Mouse (Mus musculus): ENCODE results near the gene Tbc1d1. TPM values are rescaled to one million over a fixed set of nuclear protein-coding genes. Genes with fewer than 3 reads are reported as not detected.

The Tbc1d1 gene
- polyA plus RNA-seq, 1 experiment from 2014 or later: 12.2 TPM

DNA sequence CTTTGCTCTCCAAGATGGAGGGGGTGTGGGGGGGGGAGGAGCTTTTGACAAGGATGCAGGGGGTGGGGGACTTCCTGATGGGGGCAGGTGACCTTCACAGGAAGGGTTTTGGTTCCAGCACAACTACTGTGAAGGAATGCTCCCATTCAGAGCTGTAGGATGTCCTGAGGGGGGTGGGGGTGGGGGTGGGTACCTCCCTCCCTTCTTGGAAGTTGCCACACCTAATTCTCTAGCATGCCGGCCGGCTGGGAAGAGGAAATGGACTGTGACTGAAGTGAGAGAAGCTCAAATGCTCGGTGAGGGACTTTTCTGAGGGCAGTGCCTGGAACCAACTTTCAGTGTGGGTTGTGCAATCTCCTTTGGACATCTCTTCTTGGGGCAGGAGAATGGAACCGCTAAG is 235.2 kb downstream of the Tbc1d1 start:
- Histone ChIP-seq H3K9me3 (no peaks in the 10 kb centered on the region), H3K4me1 (peaks cover 14% of the 10 kb centered on the region), H3K27ac (replicated peaks) (no peak overlapping the region), H3K4me2 (replicated peaks) (no peak overlapping the region), H3K36me3 (no peaks in the 10 kb centered on the region), H3K4me3 (no peak overlapping the region), H3K9ac (replicated peaks) (no peak overlapping the region), H3K27me3 (no peaks in the 10 kb centered on the region)
- ATAC-seq (replicated peaks): no peak
- WGBS: 77% methylated on average over 4 of the region's 4 CpGs

DNA sequence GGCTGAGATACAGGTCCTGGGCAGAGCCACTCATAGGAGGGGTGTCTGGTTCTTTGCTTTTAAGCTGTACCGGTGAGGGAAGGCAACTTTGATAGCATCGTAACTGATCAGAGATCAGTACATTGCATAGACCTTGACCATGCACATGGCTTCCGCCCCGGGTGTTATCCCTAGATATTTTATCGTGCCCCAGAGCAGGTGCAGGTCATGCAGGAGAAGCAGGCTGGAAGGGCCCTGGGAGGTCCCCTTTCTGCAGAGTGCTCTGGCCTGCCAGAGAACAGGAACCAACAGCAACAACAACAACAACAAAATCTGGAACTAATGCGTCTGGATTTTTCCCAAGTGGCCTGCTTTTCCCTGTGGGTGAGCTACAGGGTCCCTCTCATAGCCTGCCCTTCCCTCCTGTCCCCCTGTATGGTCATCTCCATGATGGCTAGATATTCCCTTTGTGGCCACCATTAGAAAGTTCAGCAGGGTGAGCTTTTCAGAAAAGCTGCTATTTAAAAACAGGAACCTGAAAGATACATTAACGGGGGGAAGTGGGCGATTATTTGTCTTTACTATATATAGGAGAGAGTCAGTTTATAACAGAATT is 236.4 kb downstream of the Tbc1d1 start:
- H3K27me3 ChIP-seq: no peaks in the 10 kb centered on the region
- no peaks in the 10 kb centered on the region for H3K36me3 ChIP-seq
- ATAC-seq (replicated peaks): no peak
- no peak overlapping the region for H3K4me3 ChIP-seq
- H3K4me1 ChIP-seq: peaks cover 14% of the 10 kb centered on the region
- 92% methylated on average over 8 of the region's 8 CpGs for WGBS
- H3K27ac ChIP-seq (replicated peaks): no peak overlapping the region
- no peaks in the 10 kb centered on the region for H3K9me3 ChIP-seq
- H3K4me2 ChIP-seq (replicated peaks): no peak overlapping the region
- no peak overlapping the region for H3K9ac ChIP-seq (replicated peaks)

DNA sequence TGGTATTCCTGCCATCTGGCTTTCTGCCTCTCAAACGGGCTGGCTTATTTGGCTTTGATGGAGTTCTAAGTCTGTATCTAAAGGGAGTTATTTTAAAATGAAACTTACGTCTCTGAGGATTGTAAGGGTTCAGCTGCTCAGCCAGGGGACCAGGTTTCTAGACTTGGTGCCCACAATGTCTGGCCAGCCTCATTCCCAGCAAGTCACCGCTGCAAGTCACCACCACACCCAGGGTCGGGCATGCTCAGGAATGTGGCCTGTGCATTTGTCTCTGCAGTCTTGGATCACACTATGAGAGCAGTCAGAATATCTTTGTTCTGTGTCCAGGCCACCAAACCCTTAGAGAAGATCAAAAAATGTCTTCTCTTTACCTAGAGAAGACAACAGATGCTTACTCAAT is 237.4 kb downstream of the Tbc1d1 start:
- no peak for ATAC-seq (replicated peaks)
- Histone ChIP-seq H3K4me2 (replicated peaks) (no peak overlapping the region), H3K4me3 (no peak overlapping the region), H3K27me3 (no peaks in the 10 kb centered on the region), H3K27ac (replicated peaks) (no peak overlapping the region), H3K4me1 (peaks cover 14% of the 10 kb centered on the region), H3K9ac (replicated peaks) (no peak overlapping the region), H3K9me3 (no peaks in the 10 kb centered on the region), H3K36me3 (no peaks in the 10 kb centered on the region)
- 89% methylated on average over 4 of the region's 4 CpGs for WGBS

DNA sequence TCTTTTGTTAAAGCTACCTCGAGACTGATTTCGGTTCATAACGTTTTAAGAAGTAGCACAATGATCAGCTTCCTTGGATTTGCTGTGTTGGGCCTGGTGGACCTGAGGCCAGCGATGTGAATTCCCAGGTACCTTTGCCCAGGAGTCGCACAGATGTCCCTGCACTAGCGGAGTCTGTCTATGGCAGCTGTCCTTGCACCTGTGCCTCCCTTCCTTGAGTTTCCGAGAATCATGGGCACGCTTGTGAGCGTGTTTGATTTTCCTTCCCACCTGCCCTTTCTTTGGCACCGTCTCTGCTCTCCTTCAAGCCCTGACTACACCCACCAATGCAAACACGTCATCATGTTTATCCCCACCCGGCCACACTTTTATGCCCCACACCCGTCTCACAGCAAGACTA is 242.1 kb downstream of the Tbc1d1 start:
- Histone ChIP-seq H3K4me3 (no peak overlapping the region), H3K4me2 (replicated peaks) (no peak overlapping the region), H3K9me3 (no peaks in the 10 kb centered on the region), H3K4me1 (no peaks in the 10 kb centered on the region), H3K27me3 (no peaks in the 10 kb centered on the region), H3K9ac (replicated peaks) (no peak overlapping the region), H3K27ac (replicated peaks) (no peak overlapping the region), H3K36me3 (no peaks in the 10 kb centered on the region)
- ATAC-seq (replicated peaks): no peak
- WGBS: 80% methylated on average over 13 of the region's 13 CpGs

DNA sequence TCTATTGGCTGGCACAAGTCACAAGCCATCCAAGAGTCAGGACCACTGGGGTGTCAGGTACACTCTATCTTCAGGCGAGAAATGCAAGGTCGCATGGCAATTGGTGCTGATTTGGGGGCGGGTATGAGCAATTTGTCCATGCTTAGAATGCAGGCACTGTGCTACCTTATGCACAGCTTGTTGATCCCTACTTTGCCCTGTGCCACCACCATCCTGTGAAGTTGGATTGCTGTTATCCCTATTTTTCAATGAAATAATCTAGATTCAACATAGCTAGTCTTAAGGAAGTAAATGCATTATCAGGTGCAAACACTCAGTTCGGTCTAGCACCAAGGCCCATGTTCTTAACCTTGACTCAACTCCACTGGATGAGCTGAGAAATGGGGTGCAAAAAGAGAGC is 244.6 kb downstream of the Tbc1d1 start:
- no peaks in the 10 kb centered on the region for H3K4me1 ChIP-seq
- no peak for ATAC-seq (replicated peaks)
- no peak overlapping the region for H3K4me3 ChIP-seq
- 96% methylated on average over 4 of the region's 4 CpGs for WGBS
- no peaks in the 10 kb centered on the region for H3K9me3 ChIP-seq
- no peak overlapping the region for H3K27ac ChIP-seq (replicated peaks)
- no peaks in the 10 kb centered on the region for H3K36me3 ChIP-seq
- H3K4me2 ChIP-seq (replicated peaks): no peak overlapping the region
- H3K27me3 ChIP-seq: no peaks in the 10 kb centered on the region
- no peak overlapping the region for H3K9ac ChIP-seq (replicated peaks)

Small RNA genes within 50 kb of the gene (microRNA-seq; reads per million reads assigned to microRNA genes)
- not detected for gene Gm22395

Other genes starting within 250 kb of the Tbc1d1 start
- gene Rell1, start 187.4 kb upstream of the Tbc1d1 start, polyA plus RNA-seq (2015; fragmentation: Nextera tagmentation; extraction: Ambion mirVana): 14.0 and 14.1 TPM in 2 replicates
- gene Pgm2, start 63.4 kb upstream of the Tbc1d1 start, polyA plus RNA-seq (2015; fragmentation: Nextera tagmentation; extraction: Ambion mirVana): 27.7 and 28.4 TPM in 2 replicates

Measured in forebrain, embryonic 15.5 days (tissue).